Mouse (Mus musculus) hindlimb bud, embryonic 11.5 days (tissue): ENCODE measurements around the gene Lhfpl2.
"Not testable (repeated sequence)": the region's sequence is repeated elsewhere in the genome, so short reads cannot be mapped to it uniquely, and the experiment has no call there.

Experiments used
- DNase-seq: peaks from one replicate; pipeline ENCODE4 v3.0.0-alpha.2; 2012; ENCODE audit warnings: low read depth, low spot score; ENCODE audit errors: extremely low spot score

Lhfpl2 gene

DNA sequence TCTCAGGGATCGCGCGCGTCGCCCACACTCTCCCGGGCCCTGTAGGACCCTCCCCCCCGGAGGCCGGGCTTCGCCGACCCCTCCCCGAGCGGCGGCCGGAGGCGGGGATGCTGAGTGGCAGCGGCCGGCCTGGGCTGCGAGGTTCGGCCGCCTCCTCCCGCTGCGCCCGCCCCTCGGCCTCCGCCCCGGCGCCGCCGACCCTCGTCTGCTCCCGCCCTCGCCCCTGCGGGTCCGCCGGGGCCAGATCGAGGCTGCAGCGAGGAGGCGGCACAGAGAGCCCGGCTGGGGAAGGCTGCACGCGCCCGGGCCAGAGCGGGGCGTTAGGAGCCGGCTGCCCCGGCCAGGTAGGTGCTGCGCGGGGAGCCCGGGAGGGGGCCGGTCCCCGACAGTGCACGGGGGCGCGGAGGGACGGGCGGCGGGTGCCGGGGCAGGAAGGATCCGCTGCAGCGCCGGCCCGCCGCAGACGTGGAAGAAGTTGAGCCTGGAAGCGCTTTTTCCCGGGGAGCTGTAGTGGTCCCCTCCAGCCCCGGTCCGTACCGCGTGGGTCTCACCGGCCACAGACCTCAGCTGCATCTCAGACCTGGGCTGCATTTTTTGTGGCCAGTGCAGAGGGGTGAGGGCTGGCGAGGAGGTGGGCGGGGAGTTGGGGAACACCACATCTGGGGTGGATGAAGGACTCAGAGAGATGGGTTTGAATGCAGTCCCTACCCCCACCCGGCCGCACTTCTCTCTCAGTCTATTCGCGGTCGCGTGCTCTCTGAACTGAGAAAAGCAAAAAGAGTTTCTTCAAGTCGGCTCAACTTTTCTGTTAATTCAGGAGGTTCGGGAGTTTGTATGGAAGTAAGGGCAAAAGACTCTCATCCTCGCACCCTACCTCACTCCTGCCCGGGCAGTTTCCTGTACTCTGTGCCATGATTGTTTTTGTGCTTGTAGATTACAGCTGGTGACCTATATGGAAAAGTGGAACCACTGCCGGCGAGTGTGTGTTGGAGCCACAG is at the start of gene Lhfpl2:
TSS of gene Lhfpl2 (plus strand) at position 234 of the 998 bp plus-strand sequence.
- DNase-seq = no peak

DNA sequence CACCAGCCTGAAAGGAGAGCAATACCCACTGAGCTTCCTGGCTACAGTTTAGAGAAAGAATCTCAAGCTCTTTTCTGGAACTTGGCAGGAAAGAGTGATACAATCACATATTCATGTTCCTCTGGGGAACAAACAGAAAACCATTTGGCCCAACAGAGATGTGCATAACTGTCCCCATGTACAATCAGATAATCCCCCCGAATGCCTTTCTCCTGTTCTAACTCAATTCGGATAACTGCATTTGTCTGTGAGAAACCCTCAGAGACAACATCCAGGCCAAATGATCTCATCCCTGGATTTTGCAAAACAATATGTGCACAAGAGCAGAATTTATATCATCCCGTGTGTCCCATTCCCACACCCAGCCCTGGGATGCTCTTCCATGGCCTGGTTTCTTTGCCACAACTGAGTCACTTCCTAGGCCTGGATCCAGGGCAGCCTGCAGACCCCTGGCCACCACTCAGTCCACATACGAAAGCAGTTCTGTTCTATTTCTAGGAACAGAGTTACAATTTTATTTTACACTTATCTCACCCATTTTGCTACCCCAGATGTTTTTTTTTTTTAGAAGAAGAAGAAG is 45.5 kb upstream of the Lhfpl2 start:
- DNase-seq = no peak

DNA sequence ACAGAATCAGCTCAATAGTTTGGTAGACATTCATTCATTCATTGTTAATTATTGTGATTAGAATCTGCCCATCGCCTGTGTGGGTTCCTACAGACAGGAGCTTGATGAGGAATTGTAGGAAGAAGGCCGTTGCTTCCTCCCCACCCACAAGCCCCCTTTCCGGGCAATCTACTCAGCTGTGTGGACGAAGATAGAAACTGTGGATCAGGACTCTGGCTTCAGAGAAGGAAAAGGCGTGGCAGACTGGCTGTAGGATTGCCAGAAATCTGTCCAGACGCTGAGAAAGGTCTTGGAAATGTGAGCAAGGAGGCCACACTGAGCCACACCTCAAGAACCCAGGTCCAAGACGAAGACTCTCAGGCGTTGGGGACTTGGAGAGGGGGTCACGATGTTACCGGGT is 43.6 kb upstream of the Lhfpl2 start:
- no peak for DNase-seq

DNA sequence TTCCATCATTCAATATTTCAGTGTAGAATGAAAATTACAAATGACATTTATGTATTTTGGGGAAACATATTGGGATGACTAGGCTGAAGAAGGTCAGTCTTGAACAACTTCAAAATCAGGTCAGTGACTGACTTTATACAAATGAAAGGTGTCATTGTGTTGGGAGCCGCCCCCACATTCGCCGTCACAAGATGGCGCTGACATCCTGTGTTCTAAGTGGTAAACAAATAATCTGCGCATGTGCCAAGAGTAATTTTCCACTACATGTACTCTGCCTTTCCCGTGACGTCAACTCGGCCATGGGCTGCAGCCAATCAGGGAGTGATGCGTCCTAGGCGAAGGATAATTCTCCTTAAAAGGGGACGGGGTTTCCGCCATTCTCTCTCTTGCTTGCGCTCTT is 33.0 kb upstream of the Lhfpl2 start:
- not testable (repeated sequence) for DNase-seq

DNA sequence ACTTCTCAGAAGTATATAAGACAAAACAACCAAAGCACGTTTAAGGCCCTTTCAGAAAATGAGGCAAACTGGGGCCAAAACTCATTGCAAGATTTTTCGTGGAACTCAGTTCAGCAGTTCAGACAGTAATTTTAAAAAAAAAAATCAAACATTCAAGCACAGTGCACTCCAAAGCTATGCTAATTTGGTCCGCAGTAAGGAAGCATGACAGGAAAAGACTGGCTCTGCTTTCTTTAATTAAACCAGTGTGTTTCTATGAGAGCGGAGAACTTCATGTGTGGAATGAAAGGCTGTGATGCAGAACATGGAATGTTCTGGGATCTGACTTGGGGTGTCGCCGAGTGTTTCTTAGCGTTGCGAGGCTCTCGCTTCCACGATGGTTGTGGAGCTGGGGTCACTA is 28.4 kb upstream of the Lhfpl2 start:
- DNase-seq = no peak

DNA sequence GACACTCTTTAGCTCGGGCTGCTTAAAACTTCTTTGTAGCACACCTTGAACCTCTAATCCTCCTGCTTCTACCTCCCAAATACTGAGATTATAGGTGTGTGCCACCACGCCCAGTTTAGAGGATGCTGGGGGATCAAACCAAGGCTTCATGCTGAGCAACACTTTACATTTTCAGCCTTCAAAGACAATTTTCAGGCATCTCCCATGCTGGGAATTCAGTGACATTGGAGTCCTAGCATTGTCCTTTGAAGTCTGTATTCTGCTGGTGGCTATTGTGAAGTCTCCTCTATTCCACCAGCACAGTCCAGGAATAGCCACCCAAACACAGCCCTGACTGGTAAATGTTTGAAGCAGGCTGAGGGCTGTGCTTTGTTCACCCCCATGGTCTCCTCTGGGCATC is 27.0 kb upstream of the Lhfpl2 start:
- no peak for DNase-seq

DNA sequence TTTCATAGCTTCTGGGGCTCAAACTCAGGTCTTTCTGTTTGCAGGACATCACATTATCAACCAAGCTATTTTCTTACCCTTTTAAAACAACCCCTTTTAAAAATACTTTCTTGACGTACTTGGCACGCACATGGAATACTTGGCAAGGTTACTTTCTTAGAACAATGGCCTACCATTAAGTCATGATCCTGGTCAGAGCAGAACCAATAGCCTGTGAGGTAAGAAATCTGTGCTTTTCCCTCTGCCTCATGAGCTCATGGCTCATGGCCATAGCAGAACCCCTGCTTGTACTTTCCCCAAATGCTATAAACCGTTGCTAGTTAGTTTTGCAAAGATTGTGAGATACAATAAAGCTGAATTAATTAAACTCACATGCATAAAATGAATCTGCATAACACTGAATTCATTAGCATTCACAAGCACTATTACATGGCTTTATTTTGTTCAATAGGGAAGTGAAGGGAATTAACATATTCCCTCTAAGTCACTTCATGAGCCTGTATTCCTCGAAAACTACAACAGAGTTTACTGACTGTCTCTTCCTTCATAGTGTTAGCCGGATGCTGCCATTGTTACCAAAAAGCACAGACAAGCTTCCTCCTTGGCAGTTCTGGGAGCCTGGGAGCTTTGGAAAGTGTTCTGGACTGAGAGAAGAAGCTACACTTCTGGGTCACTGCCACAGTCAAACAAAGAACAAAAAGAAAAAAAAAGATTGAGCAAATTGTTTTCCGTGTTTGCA is 20.1 kb upstream of the Lhfpl2 start:
- no peak for DNase-seq

DNA sequence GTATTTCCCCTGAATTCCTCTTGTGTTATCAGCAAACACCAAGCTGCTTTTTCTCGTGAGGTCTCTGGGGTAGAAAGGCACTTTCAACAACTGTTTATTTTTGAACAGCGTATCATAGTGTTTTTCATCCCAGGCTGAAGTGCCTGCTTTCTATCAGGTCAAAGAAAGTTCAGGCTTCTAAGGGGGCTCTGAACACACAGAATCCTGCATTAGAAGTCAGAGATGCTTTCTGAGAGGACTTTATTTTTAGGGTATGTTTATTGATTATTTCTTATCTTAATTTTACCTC is 19.6 kb upstream of the Lhfpl2 start:
- no peak for DNase-seq

DNA sequence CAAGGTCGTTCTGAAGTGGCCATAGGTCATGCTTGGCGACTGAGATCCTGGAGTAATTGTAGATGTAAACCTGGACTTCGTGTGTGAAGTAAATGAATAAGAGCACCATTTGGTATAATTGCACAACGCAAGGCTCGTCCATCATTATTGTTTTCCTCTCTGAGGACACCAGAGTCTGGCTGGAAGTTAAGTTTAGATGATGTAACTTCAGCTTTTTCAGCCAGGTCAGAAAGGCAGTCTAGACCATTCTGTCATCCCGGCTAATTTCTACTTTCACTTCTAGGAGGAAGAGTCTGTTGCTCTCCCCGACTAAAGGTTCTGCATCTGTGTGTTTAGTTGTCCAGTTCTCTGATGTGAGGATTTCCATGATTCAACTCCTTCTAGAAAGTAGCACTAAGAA is 7.6 kb upstream of the Lhfpl2 start:
- no peak for DNase-seq

DNA sequence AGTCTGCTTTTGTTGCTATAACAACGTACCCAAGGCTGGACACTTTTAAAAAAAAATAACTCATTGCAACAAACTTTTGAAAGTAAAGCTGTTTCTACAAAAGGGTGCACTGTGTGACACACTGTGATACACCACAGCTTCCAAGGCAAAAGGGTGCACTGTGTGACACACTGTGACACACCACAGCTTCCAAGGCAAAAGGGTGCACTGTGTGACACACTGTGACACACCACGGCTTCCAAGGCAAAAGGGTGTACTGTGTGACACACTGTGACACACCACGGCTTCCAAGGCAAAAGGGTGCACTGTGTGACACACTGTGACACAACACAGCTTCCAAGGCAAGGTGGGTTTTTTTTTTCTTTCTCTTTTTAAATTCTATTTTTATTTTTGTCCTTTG is 6.8 kb upstream of the Lhfpl2 start:
- DNase-seq = no peak

DNA sequence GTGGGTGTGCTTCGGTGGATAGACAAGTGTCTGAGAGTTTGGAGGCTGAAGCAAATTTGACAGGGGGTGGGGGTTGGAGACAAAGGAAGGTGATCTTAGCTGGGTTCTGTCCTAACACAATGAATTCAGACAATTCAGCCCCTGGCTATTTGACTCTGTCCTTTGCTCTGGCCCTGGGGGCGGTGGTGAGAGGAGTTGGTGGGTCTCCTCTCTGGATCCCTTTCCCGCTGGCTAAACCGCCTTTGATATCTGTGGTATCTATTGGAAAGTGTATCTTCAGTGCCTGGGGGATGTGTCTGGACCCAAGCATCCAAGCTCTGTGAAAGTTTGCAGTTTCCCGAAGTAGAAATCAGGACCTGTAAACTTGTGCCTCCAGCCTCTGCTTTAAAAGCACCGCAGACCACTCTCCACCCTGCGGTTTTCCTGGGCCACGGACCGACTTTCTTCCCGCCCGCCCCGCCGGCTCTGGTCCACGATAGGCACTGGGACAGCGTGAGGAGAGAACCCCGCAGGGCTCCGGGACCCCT is 497 bp upstream of the Lhfpl2 start:
- no peak for DNase-seq

DNA sequence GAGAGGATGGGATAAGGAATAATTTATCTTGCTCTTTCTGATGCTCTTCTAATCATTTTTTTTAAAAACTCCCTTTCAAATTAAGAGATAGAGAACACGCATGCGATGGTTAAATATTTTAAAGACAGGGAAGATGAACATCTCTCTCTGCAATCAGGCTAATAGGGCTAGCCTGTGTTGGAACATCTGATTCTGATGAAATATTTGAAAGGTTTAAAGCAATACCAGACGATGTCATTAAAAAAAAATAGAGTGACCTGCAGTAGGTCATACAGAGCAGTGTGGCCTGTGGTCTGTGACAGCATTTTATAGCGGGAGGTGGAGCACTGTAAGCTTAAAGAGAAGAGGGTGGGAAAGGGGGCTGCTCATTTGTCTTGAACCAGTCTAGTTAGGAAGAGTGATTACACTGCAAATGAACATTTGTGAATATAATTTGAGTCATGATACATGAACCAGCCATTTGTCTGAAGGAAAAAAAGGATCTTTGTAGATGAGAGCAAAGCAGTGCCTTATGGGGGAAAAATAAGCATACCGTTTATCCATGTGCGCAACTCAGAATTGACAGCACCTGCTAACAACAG is 1.1 kb downstream of the Lhfpl2 start:
- DNase-seq = no peak

DNA sequence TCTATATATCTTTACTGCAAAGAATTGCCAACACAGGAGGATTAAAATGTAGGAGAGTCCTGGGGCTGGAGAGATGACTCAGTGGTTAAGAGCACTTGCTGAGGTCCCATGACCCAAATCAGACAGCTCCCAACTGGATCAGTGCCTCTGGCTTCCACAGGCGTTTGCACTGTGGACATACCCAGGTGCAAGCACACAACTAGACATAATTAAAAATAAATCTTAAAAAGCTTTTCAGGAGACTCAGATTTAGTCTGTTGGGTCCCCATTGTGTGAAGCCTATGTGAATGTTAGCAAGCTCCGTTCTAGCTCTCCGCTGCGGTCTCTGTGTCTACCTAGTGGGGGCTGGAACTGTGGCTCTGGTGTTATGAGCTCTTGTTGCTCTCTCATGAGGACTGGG is 1.8 kb downstream of the Lhfpl2 start:
- DNase-seq = no peak

DNA sequence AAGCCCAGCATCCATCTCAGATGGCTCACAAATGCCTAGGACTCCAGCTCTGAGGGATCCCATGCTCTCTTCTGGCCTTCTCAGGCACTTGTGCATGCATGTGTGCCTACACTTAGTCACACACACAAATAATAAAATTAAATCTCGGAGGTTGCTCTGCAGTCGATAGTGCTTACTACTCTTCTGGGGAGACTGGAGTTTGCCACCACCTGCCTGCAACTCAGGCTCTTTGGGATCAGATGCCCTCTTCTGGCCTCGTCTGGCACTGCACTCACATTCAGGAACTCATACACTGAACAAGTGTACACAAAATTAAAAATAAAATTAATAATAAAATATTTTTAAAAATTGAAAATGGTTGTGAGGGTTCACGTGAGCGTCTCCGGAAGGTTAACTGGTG is 2.2 kb downstream of the Lhfpl2 start:
- DNase-seq = no peak

DNA sequence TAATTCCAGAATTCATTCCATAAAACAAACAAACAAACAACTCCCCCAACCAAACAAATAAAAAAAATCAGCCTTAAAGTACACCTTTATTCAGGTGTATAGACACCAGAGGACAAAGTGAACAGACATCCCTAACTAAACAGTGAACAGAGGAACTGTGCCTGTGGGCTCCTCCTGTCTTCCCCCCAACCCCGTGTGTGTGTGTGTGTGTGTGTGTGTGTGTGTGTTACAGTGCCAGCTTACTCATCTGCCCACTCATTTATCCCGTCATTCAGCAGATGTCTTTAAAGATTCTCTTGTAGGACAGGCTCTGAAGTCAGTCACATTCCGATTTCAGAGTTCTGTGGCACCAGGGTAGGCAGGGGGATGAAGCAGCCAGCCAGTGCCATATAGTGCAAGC is 2.9 kb downstream of the Lhfpl2 start:
- DNase-seq = no peak

DNA sequence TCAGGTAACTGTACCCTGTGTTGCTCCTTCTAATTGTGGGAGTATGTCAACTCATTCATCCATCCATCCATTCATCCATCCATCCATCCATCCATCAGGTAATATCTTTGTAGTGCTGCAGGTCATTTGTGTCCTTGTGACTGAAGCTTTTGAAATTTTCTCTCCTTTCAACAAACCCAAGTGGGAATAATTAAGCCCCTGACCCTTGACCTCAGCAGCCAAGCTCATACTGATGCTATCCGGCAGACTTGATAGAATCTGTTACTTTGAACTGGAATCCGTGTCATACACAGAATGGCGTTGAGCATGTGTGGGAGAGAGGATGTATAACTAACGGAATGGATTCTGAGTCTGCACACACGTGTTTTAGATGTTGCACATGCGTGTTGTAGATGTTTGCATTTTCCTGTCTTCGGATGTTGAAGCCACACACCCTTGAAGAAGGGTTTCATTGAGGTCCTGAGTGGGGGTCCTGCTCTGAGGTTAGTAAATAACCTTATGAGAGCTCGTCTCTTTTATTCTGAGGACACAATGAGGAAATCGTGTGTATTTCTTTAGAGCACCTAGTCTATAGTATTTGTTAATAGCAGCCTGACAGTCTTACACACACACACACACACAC is 3.8 kb downstream of the Lhfpl2 start:
- DNase-seq = no peak

DNA sequence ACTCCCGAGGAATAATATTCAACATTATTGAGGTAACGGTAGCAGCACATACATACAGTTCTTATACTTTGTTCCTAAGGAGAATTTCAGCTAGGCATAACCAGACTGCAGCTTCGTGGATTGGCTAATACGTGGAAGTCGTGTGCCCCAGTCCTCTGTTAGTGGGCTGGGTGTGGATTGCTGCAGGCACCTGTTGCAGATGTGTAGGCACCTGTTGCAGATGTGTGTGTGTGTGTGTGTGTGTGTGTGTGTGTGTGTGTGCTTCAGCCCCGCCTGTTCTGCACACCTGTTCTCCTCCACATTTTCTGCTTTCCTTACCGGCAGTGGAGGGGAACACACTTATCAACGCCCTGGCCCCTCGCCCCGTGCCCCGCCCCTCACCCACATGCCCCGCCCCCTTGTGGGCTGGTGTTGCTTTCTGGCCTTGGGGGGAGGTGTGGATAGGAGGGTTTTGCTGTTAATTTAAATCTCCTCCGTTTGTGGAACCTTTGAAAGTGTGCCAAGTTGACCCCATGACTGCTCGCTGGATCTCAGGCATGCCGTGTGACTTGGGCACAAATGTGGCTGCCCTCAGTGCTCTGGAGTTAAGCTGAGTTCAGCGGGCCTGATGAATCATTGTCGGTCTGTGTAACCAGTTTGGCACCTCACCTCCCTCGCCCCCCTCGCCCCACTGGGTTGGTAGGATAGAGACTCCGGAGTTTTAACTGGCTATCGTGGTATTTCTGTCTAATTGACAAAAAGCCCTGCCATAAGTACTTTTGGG is 4.9 kb downstream of the Lhfpl2 start:
- no peak for DNase-seq

DNA sequence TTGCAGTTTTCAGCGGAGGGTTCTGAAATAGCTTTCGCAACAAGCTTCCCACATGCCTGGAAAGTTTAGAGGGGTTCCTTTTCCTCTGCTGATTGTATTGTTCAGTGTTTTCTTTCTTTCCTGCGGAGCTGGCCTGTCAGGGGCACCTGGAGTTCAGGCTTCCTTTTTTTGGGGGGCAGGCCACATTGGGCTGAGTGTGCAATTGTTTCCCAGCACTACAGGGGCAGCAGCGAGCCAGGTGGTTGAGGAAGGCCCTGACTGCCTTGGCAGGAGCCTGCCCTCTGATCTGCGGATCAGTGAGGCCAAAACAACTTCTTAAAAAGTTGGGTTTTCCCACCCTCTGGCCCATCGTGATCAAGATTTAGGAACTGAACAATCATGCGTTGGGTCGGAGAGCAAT is 5.6 kb downstream of the Lhfpl2 start:
- DNase-seq = no peak

DNA sequence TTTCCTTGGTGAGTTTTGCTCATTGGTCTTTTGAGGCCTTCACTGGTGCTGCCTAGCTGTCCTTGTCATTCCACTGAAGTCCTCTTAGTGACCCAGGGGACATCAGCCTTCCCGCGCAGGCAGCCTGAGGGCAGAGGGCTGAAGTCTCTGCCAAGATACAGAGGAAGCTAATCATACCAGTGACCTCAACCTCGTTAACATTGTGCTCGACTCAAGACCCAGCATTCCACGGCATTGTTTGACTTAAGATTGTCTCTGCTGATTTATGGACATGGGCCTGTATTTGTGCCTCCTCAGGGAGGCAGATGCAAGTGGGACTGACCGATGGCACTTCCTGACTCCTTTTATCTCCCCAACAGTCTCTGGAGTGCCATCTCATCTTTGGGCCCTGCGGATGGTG is 7.0 kb downstream of the Lhfpl2 start:
- no peak for DNase-seq
